Mouse (Mus musculus): ENCODE results near the gene Them4. TPM values are rescaled to one million over a fixed set of nuclear protein-coding genes. Genes with fewer than 3 reads are reported as not detected.

Gene Them4
- polyA plus RNA-seq, 1 experiment from 2014 or later: 11.5 TPM

DNA sequence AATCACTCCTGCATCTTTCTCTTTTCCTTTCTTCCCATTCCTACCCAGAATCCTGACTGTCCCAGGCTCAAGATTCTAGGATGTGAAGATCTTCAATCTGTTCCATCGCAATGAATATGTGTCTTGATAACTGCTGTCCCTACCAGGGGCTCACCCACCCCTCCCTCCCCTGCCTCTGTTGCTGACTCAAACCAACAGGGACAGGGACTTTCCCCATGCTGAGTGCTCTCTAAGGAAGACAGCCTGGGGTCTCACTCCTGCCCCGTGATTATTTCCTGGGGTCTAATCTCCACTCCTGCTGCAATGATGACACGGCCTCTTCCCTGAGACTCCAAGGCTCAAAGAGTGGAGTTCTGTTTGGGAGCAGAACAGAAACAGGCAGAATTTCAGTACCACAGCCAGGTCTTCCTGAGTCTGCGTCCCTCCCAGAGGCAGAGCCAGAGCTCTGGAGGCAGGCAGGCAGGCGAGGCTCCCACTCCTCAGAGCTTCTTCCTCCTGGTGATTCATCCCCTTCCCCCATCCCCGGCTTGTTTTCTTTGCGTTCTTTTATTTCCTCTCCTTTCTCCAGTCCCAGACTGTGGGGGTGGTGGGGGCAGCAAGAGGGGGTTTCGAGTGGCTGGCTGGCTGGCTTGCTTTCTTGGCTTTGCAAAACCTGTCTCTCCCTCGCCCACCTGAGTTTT, 70.1 kb downstream of the Them4 start:
- H3K27me3 ChIP-seq (replicated peaks): peaks cover 25% of the 10 kb centered on the region
- no peak overlapping the region for H3K27ac ChIP-seq (ENCODE audit: poor library complexity, severe bottlenecking)
- H3K9ac ChIP-seq: no peak overlapping the region
- H3K4me1 ChIP-seq (replicated peaks): peaks cover 16% of the 10 kb centered on the region
- H3K4me3 ChIP-seq: no peak overlapping the region
- 18% methylated on average over 9 of the region's 9 CpGs for WGBS
- ATAC-seq (ENCODE audit: insufficient number of reproducible peaks, low FRiP score): no peak; the same call in 1 of the 2 replicates
- no peak overlapping the region for H3K4me2 ChIP-seq
- no peaks in the 10 kb centered on the region for H3K36me3 ChIP-seq
- no peaks in the 10 kb centered on the region for H3K9me3 ChIP-seq (replicated peaks)

Other genes with a start within 250 kb of the Them4 start
- not detected in 2 replicates for gene Gm10697, start 237.4 kb upstream of the Them4 start, polyA plus RNA-seq (2016; fragmentation: Nextera tagmentation; extraction: Ambion mirVana)
- gene Gm10696, start 131.9 kb upstream of the Them4 start, polyA plus RNA-seq (2016; fragmentation: Nextera tagmentation; extraction: Ambion mirVana): not detected in 2 replicates
- not detected in 2 replicates for gene Gm5286, start 113.4 kb upstream of the Them4 start, polyA plus RNA-seq (2016; fragmentation: Nextera tagmentation; extraction: Ambion mirVana)
- not detected in 2 replicates for gene Gm4778, start 46.1 kb upstream of the Them4 start, polyA plus RNA-seq (2016; fragmentation: Nextera tagmentation; extraction: Ambion mirVana)
- not detected in 2 replicates for gene Them5, start 32.0 kb downstream of the Them4 start, polyA plus RNA-seq (2016; fragmentation: Nextera tagmentation; extraction: Ambion mirVana)
- 0.66 and 0.90 TPM in 2 replicates for gene C2cd4d, start 52.3 kb downstream of the Them4 start, polyA plus RNA-seq (2016; fragmentation: Nextera tagmentation; extraction: Ambion mirVana)
- gene Rorc, start 62.7 kb downstream of the Them4 start, polyA plus RNA-seq (2016; fragmentation: Nextera tagmentation; extraction: Ambion mirVana): 0.92 and 1.5 TPM in 2 replicates
- gene Lingo4, start 88.4 kb downstream of the Them4 start, polyA plus RNA-seq (2016; fragmentation: Nextera tagmentation; extraction: Ambion mirVana): not detected in 2 replicates
- 8.5 and 9.7 TPM in 2 replicates for gene Tdrkh, start 103.2 kb downstream of the Them4 start, polyA plus RNA-seq (2016; fragmentation: Nextera tagmentation; extraction: Ambion mirVana)
- gene Mrpl9, start 133.2 kb downstream of the Them4 start, polyA plus RNA-seq (2016; fragmentation: Nextera tagmentation; extraction: Ambion mirVana): 57.4 and 62.0 TPM in 2 replicates
- 0.57 TPM in 1 of 2 replicates, not detected in the other for gene Oaz3, start 133.8 kb downstream of the Them4 start, polyA plus RNA-seq (2016; fragmentation: Nextera tagmentation; extraction: Ambion mirVana)
- gene Celf3, start 168.2 kb downstream of the Them4 start, polyA plus RNA-seq (2016; fragmentation: Nextera tagmentation; extraction: Ambion mirVana): 1.1 and 1.7 TPM in 2 replicates
- gene Riiad1, start 170.3 kb downstream of the Them4 start, polyA plus RNA-seq (2016; fragmentation: Nextera tagmentation; extraction: Ambion mirVana): 5.3 and 5.7 TPM in 2 replicates

All from heart, embryonic 12.5 days (tissue).